Mouse (Mus musculus) heart, embryonic 15.5 days (tissue): ENCODE measurements around the gene Sdr42e1. TPM values are rescaled to one million over a fixed set of nuclear protein-coding genes. Genes with fewer than 3 reads are reported as not detected.

ENCODE experiments used
- ATAC-seq: fragments of 200-750 bp; cut with Nextera tagmentation; replicated peaks from 2 replicates; pipeline ENCODE4 v1.8.0; 2017; ENCODE audit warnings: low read depth, moderate TSS enrichment; ENCODE audit not compliant: insufficient number of reproducible peaks, insufficient read depth, low FRiP score
- H3K27ac ChIP-seq: fragments of 300-500 bp; sonication (generic); 2 replicates; pipeline ENCODE4 v1.5.1; 2015; ENCODE audit warnings: mild to moderate bottlenecking, inconsistent platforms
- H3K27me3 ChIP-seq: fragments of 300-500 bp; sonication (generic); 2 replicates; pipeline ENCODE4 v1.6.1; 2015; ENCODE audit warnings: inconsistent platforms
- H3K36me3 ChIP-seq: fragments of 300-500 bp; sonication (generic); 2 replicates; pipeline ENCODE4 v1.6.1; 2015; ENCODE audit warnings: mild to moderate bottlenecking, inconsistent platforms
- H3K4me1 ChIP-seq: fragments of 300-500 bp; sonication (generic); replicated peaks from 2 replicates; pipeline ENCODE4 v1.6.1; 2015; ENCODE audit warnings: inconsistent platforms
- H3K4me2 ChIP-seq: fragments of 300-500 bp; sonication (generic); 2 replicates; pipeline ENCODE4 v1.6.1; 2015; ENCODE audit warnings: inconsistent platforms, mild to moderate bottlenecking, moderate library complexity
- H3K4me3 ChIP-seq: fragments of 300-500 bp; sonication (generic); 2 replicates; pipeline ENCODE4 v1.5.1; 2015; ENCODE audit warnings: mild to moderate bottlenecking, inconsistent platforms
- H3K9ac ChIP-seq: fragments of 300-500 bp; sonication (generic); 2 replicates; pipeline ENCODE4 v1.6.1; 2015; ENCODE audit warnings: mild to moderate bottlenecking, inconsistent platforms
- H3K9me3 ChIP-seq: fragments of 300-500 bp; sonication (generic); replicated peaks from 2 replicates; pipeline ENCODE4 v1.6.1; 2016; ENCODE audit warnings: inconsistent platforms
- WGBS: fragments of 180-500 bp; shearing (Covaris S2); methylation state at CpG from one replicate; pipeline ENCODE4 v1.1.7; 2015; ENCODE audit warnings: mixed read lengths; 5-methylcytosine and 5-hydroxymethylcytosine counted together
- polyA plus RNA-seq: library from polyadenylated mRNA; unstranded; fragments of >200 nt; fragmentation: Nextera tagmentation; extraction: Ambion mirVana; gene quantifications from 2 replicates; pipeline ENCODE4 v1.2.1, GENCODE M21; 2015

Gene Sdr42e1
- polyA plus RNA-seq, 1 experiment from 2014 or later: 0.60 TPM

GRCm38 (mm10) chr8:117692131-117692530 is 18.6 kb upstream of the Sdr42e1 start:
- no peaks in the 10 kb centered on the region for H3K4me1 ChIP-seq
- no peaks in the 10 kb centered on the region for H3K27me3 ChIP-seq
- H3K9ac ChIP-seq: no peak overlapping the region
- H3K36me3 ChIP-seq: no peaks in the 10 kb centered on the region
- ATAC-seq: no peak
- H3K4me3 ChIP-seq: no peak overlapping the region
- WGBS: 85% methylated on average over 4 of the region's 4 CpGs
- H3K27ac ChIP-seq: no peak overlapping the region
- H3K4me2 ChIP-seq: no peak overlapping the region
- H3K9me3 ChIP-seq: no peaks in the 10 kb centered on the region

GRCm38 (mm10) chr8:117687890-117688289 is 14.4 kb upstream of the Sdr42e1 start:
- no peaks in the 10 kb centered on the region for H3K9me3 ChIP-seq
- no peak overlapping the region for H3K4me2 ChIP-seq
- no peak overlapping the region for H3K4me3 ChIP-seq
- H3K4me1 ChIP-seq: no peaks in the 10 kb centered on the region
- WGBS: 61% methylated on average over 7 of the region's 7 CpGs
- no peak for ATAC-seq
- no peak overlapping the region for H3K27ac ChIP-seq
- H3K36me3 ChIP-seq: no peaks in the 10 kb centered on the region
- no peak overlapping the region for H3K9ac ChIP-seq
- H3K27me3 ChIP-seq: no peaks in the 10 kb centered on the region

GRCm38 (mm10) chr8:117684504-117684903 is 11.0 kb upstream of the Sdr42e1 start:
- no peak overlapping the region for H3K4me2 ChIP-seq
- no peak overlapping the region for H3K27ac ChIP-seq
- no peak overlapping the region for H3K9ac ChIP-seq
- H3K9me3 ChIP-seq: no peaks in the 10 kb centered on the region
- ATAC-seq: no peak
- H3K4me3 ChIP-seq: no peak overlapping the region
- H3K36me3 ChIP-seq: no peaks in the 10 kb centered on the region
- 57% methylated on average over 11 of the region's 11 CpGs for WGBS
- H3K4me1 ChIP-seq: no peaks in the 10 kb centered on the region
- H3K27me3 ChIP-seq: no peaks in the 10 kb centered on the region

GRCm38 (mm10) chr8:117683925-117684472 is 10.5 kb upstream of the Sdr42e1 start:
- no peak for ATAC-seq

GRCm38 (mm10) chr8:117678650-117679049 is 5.2 kb upstream of the Sdr42e1 start:
- Histone ChIP-seq H3K9me3 (no peaks in the 10 kb centered on the region), H3K4me3 (no peak overlapping the region), H3K9ac (no peak overlapping the region), H3K4me1 (peaks cover 2% of the 10 kb centered on the region; the same call in 1 of the 2 replicates), H3K27ac (no peak overlapping the region), H3K4me2 (no peak overlapping the region), H3K27me3 (no peaks in the 10 kb centered on the region), H3K36me3 (no peaks in the 10 kb centered on the region)
- no peak for ATAC-seq
- WGBS: 73% methylated on average over 4 of the region's 4 CpGs

More at GRCm38 (mm10) chr8:117683925-117684472, 10.5 kb upstream of the Sdr42e1 start:
- Histone ChIP-seq H3K9ac (no peak overlapping the region), H3K36me3 (no peaks in the 10 kb centered on the region), H3K9me3 (no peaks in the 10 kb centered on the region), H3K4me3 (no peak overlapping the region), H3K4me1 (no peaks in the 10 kb centered on the region), H3K4me2 (no peak overlapping the region), H3K27ac (no peak overlapping the region), H3K27me3 (no peaks in the 10 kb centered on the region)
- WGBS: 73% methylated on average over 10 of the region's 10 CpGs

GRCm38 (mm10) chr8:117677011-117677410 is 3.5 kb upstream of the Sdr42e1 start:
- no peaks in the 10 kb centered on the region for H3K9me3 ChIP-seq
- no peak overlapping the region for H3K9ac ChIP-seq
- H3K4me3 ChIP-seq: no peak overlapping the region
- H3K27me3 ChIP-seq: no peaks in the 10 kb centered on the region
- ATAC-seq: no peak
- H3K36me3 ChIP-seq: no peaks in the 10 kb centered on the region
- H3K27ac ChIP-seq: no peak overlapping the region
- H3K4me2 ChIP-seq: no peak overlapping the region
- 63% methylated on average over 8 of the region's 8 CpGs for WGBS
- peaks cover 2% of the 10 kb centered on the region; the same call in 1 of the 2 replicates for H3K4me1 ChIP-seq

DNA sequence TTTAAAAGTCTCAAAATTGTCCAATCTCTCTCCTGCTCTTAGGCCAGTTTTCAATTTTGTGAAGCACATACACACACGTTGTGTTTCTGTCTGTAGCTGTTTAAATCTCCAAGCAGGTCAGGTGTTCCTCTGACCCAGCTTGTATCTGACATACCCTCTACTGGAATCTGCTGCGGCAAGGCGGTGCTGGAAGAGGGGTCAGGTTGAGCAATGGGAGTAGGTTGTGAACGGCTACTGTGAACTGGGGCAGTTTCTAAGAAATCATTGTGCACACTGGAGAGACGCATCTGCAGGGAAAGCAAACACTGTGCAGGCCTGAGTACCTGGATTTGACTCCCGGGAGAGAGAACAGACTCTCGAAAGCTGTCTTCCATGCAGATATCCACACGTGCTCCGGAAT is 3.0 kb upstream of the Sdr42e1 start:
- Histone ChIP-seq H3K9me3 (no peaks in the 10 kb centered on the region), H3K36me3 (no peaks in the 10 kb centered on the region), H3K4me3 (no peak overlapping the region), H3K4me1 (peaks cover 2% of the 10 kb centered on the region; the same call in 1 of the 2 replicates), H3K27ac (no peak overlapping the region), H3K9ac (no peak overlapping the region), H3K4me2 (no peak overlapping the region), H3K27me3 (no peaks in the 10 kb centered on the region; the same call in 1 of the 2 replicates)
- 63% methylated on average over 9 of the region's 9 CpGs for WGBS
- ATAC-seq: no peak

DNA sequence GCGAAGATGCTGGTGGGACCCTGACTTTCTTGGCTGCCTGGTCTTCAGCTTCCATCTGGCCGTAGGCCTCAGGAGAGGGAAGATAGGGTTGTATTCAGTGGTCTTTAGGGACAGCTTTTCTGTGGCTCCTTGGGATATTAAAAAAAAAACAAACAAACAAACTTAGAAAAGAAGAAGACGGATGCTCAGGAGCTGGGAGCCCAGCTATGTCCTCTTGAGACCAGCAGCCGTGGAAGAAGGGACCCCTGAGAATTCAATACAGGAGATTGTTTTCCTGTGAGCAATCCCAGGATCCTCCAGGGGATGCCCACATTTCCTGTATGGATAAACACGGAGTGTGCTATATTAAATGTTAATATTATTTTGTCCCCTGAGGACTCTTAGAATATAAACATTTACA is 1.7 kb upstream of the Sdr42e1 start:
- ATAC-seq: no peak
- no peaks in the 10 kb centered on the region for H3K36me3 ChIP-seq
- no peak overlapping the region for H3K9ac ChIP-seq
- peaks cover 5% of the 10 kb centered on the region; the same call in 1 of the 2 replicates for H3K27me3 ChIP-seq
- peaks cover 2% of the 10 kb centered on the region; the same call in 1 of the 2 replicates for H3K4me1 ChIP-seq
- no peak overlapping the region for H3K4me3 ChIP-seq
- WGBS: 76% methylated on average over 5 of the region's 5 CpGs
- H3K27ac ChIP-seq: no peak overlapping the region
- H3K9me3 ChIP-seq: no peaks in the 10 kb centered on the region
- H3K4me2 ChIP-seq: no peak overlapping the region

GRCm38 (mm10) chr8:117672558-117672957 is 931 bp downstream of the Sdr42e1 start:
- H3K9ac ChIP-seq: no peak overlapping the region
- no peak overlapping the region for H3K4me2 ChIP-seq
- no peaks in the 10 kb centered on the region for H3K36me3 ChIP-seq
- no peak for ATAC-seq
- H3K4me3 ChIP-seq: no peak overlapping the region
- 78% methylated on average over 3 of the region's 3 CpGs for WGBS
- peaks cover 2% of the 10 kb centered on the region; the same call in 1 of the 2 replicates for H3K4me1 ChIP-seq
- H3K27me3 ChIP-seq: peaks cover 9% of the 10 kb centered on the region; the same call in 1 of the 2 replicates
- no peak overlapping the region for H3K27ac ChIP-seq
- no peaks in the 10 kb centered on the region for H3K9me3 ChIP-seq

DNA sequence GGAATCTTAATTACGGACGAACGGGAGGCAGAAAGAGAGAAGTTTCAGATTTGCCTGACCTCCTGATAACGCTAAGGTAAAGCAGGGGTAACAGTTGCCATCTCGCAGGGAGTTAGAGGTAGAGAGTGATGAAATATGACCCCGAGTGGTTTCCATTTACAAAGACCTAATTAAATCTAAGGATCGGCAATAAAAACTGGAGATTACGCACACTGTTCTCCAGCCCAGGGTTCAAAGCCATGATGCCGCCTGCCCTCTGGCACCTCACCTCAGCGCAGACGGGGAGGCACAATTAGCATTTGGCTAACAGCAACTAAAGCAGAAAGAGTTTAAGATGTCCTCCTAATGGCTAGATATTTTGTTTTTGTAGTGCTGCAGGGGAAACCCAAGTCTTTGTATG is 3.0 kb downstream of the Sdr42e1 start:
- H3K4me3 ChIP-seq: no peak overlapping the region
- no peak for ATAC-seq
- 24% methylated on average over 11 of the region's 11 CpGs for WGBS
- peaks cover 9% of the 10 kb centered on the region; the same call in 1 of the 2 replicates for H3K27me3 ChIP-seq
- no peak overlapping the region for H3K4me2 ChIP-seq
- H3K9ac ChIP-seq: no peak overlapping the region
- peaks cover 2% of the 10 kb centered on the region; the same call in 1 of the 2 replicates for H3K4me1 ChIP-seq
- H3K27ac ChIP-seq: no peak overlapping the region
- H3K36me3 ChIP-seq: no peaks in the 10 kb centered on the region
- no peaks in the 10 kb centered on the region for H3K9me3 ChIP-seq

GRCm38 (mm10) chr8:117667349-117668124 is 6.0 kb downstream of the Sdr42e1 start:
- ATAC-seq: no peak
- H3K27ac ChIP-seq: no peak overlapping the region
- no peak overlapping the region for H3K4me3 ChIP-seq
- H3K9me3 ChIP-seq: no peaks in the 10 kb centered on the region
- H3K9ac ChIP-seq: no peak overlapping the region
- H3K36me3 ChIP-seq: no peaks in the 10 kb centered on the region
- no peak overlapping the region for H3K4me2 ChIP-seq
- peaks cover 9% of the 10 kb centered on the region; the same call in 1 of the 2 replicates for H3K27me3 ChIP-seq
- H3K4me1 ChIP-seq: no peaks in the 10 kb centered on the region
- WGBS: 66% methylated on average over 13 of the region's 13 CpGs
